Comparison of ENCODE assay signal across 26 mouse cellular contexts in the genomic region with DNA sequence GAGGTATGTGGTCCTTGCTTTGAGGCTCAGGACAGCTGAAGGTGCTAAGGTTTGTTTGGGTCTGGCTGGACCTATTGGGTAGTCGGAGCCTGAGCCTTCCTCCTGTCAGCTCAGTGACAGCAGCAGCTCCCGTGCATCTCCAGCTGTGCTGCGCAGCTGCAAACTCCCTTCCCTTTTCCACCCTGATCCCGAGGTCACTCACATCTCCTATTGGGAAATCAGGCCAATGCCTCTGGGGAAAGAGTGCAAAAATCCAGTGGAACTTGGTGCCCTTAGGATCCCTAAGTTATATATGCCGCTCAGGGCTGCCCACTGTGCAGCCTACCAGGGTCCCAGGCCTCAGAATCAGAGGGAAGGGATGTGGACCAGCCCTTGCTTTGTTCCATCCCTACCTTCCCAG. TPM values are rescaled to one million over a fixed set of nuclear protein-coding genes. Genes with fewer than 3 reads are reported as not detected.
A peak's percentile ranks its signal among the peaks of the same experiment; 100 is the strongest.
DNase-seq lines count a peak whose midpoint lies in the region; ATAC-seq and TF ChIP-seq lines count a peak whose summit lies in the region.
"Had no signal": no experiment of that assay in that cellular context is flagged by ENCODE, and none has a peak within 500 bp of the region (broad histone marks: within the 10 kb centered on the region; RNA-seq: fewer than 3 reads in every experiment).

No protein-coding gene starts in this region.

- peaks cover 36% of the 10 kb centered on the region for H3K4me1 ChIP-seq in hindbrain, embryonic 12.5 days
- H3K4me1 ChIP-seq in hindbrain, embryonic 11.5 days (replicated peaks; ENCODE audit: control insufficient read depth, insufficient read depth, low read length): peaks cover 4% of the 10 kb centered on the region; the same call in 1 of the 2 replicates
- H3K4me1 ChIP-seq in liver, adult 2 months (ENCODE audit: control insufficient read depth, insufficient read depth, low read length): peaks cover 13% of the 10 kb centered on the region
- peaks cover 8% of the 10 kb centered on the region for H3K4me1 ChIP-seq in embryonic facial prominence, embryonic 11.5 days (ENCODE audit: control insufficient read depth, insufficient read depth, low read length)
- H3K4me1 ChIP-seq in limb, embryonic 14.5 days (ENCODE audit: control insufficient read depth, insufficient read depth, low read length): peaks cover 12% of the 10 kb centered on the region; the same call in 1 of the 2 replicates

- no peak for TF ChIP-seq CTCF in liver, adult 2 months (IDR thresholded peaks at IDR 0.05; ENCODE audit: low read depth, low read length)

- no peak overlapping the region for H3K4me2 ChIP-seq in hindbrain, embryonic 12.5 days (replicated peaks)
- H3K4me2 ChIP-seq in hindbrain, embryonic 11.5 days (replicated peaks; ENCODE audit: low read depth, low read length): no peak overlapping the region
- no peak overlapping the region; the same call in 1 of the 2 replicates for H3K4me2 ChIP-seq in embryonic facial prominence, embryonic 11.5 days (ENCODE audit: low read depth, low read length)
- H3K4me2 ChIP-seq in limb, embryonic 14.5 days (replicated peaks; ENCODE audit: low read depth, low read length, severe bottlenecking): no peak overlapping the region
- H3K4me2 ChIP-seq: forebrain, embryonic 12.5 days; heart, embryonic 11.5 days; heart, embryonic 15.5 days; hindbrain, embryonic 15.5 days had no signal

- H3K27ac ChIP-seq in hindbrain, embryonic 12.5 days: no peak overlapping the region
- no peak overlapping the region for H3K27ac ChIP-seq in hindbrain, embryonic 11.5 days (ENCODE audit: low read depth, low read length)
- no peak overlapping the region for H3K27ac ChIP-seq in liver, adult 2 months (replicated peaks; ENCODE audit: insufficient read depth, low read depth, low read length)
- peak overlapping the region; percentile 35; the same call in 1 of the 2 replicates for H3K27ac ChIP-seq in embryonic facial prominence, embryonic 11.5 days (replicated peaks; ENCODE audit: low read depth, low read length)
- H3K27ac ChIP-seq in limb, embryonic 14.5 days (replicated peaks; ENCODE audit: low read depth, low read length): no peak overlapping the region
- H3K27ac ChIP-seq: forebrain, embryonic 12.5 days; heart, adult 2 months; heart, embryonic 15.5 days; hindbrain, embryonic 15.5 days had no signal

- H3K9ac ChIP-seq in hindbrain, embryonic 12.5 days: 0 out of 2 replicates have a peak overlapping the region, but pooled peaks have one; percentile 23
- no peak overlapping the region for H3K9ac ChIP-seq in hindbrain, embryonic 11.5 days (ENCODE audit: low read depth, low read length)
- no peak overlapping the region for H3K9ac ChIP-seq in liver, adult 2 months (ENCODE audit: low read depth, low read length)
- H3K9ac ChIP-seq in embryonic facial prominence, embryonic 11.5 days (replicated peaks; ENCODE audit: low read length): peak overlapping the region; percentile 13
- H3K9ac ChIP-seq in limb, embryonic 14.5 days (ENCODE audit: low read depth, low read length, severe bottlenecking): peak overlapping the region; percentile 2; the same call in 1 of the 2 replicates
- H3K9ac ChIP-seq: forebrain, embryonic 12.5 days; heart, embryonic 15.5 days; hindbrain, embryonic 15.5 days had no signal

- peaks cover 69% of the 10 kb centered on the region for H3K27me3 ChIP-seq in hindbrain, embryonic 12.5 days
- peaks cover 58% of the 10 kb centered on the region for H3K27me3 ChIP-seq in hindbrain, embryonic 11.5 days (ENCODE audit: control insufficient read depth, insufficient read depth, low read length)
- peaks cover 5% of the 10 kb centered on the region; the same call in 1 of the 2 replicates for H3K27me3 ChIP-seq in liver, adult 2 months (ENCODE audit: control insufficient read depth, insufficient read depth, low read length)
- H3K27me3 ChIP-seq in embryonic facial prominence, embryonic 11.5 days (ENCODE audit: control insufficient read depth, insufficient read depth, low read length): peaks cover 57% of the 10 kb centered on the region
- peaks cover 52% of the 10 kb centered on the region for H3K27me3 ChIP-seq in limb, embryonic 14.5 days (ENCODE audit: control insufficient read depth, insufficient read depth, low read length)
- H3K27me3 ChIP-seq: CH12.LX had no signal

- WGBS in hindbrain, embryonic 12.5 days: 7% methylated on average over 5 of the region's 5 CpGs
- 5% methylated on average over 5 of the region's 5 CpGs for WGBS in hindbrain, embryonic 11.5 days
- 20% methylated on average over 5 of the region's 5 CpGs for WGBS in liver, adult 2 months
- 6% methylated on average over 5 of the region's 5 CpGs for WGBS in embryonic facial prominence, embryonic 11.5 days
- 29% methylated on average over 5 of the region's 5 CpGs for WGBS in limb, embryonic 14.5 days

- no peaks in the 10 kb centered on the region for H3K9me3 ChIP-seq in hindbrain, embryonic 12.5 days (replicated peaks)
- H3K9me3 ChIP-seq in hindbrain, embryonic 11.5 days (ENCODE audit: control insufficient read depth, low read length): no peaks in the 10 kb centered on the region
- no peaks in the 10 kb centered on the region for H3K9me3 ChIP-seq in embryonic facial prominence, embryonic 11.5 days (replicated peaks; ENCODE audit: control insufficient read depth, low read length)
- H3K9me3 ChIP-seq in limb, embryonic 14.5 days (ENCODE audit: control insufficient read depth, low read length): no peaks in the 10 kb centered on the region
- H3K9me3 ChIP-seq: forebrain, embryonic 12.5 days; heart, embryonic 15.5 days; hindbrain, embryonic 15.5 days had no signal

- ATAC-seq in hindbrain, embryonic 12.5 days (ENCODE audit: low FRiP score): no peak
- ATAC-seq in hindbrain, embryonic 11.5 days (ENCODE audit: low FRiP score): no peak
- no peak for ATAC-seq in embryonic facial prominence, embryonic 11.5 days (replicated peaks; ENCODE audit: insufficient number of reproducible peaks, low FRiP score, low TSS enrichment, low read depth)
- no peak for ATAC-seq in limb, embryonic 14.5 days (ENCODE audit: low FRiP score, low read depth)
- ATAC-seq: activated CD4-positive, CD25-positive, alpha-beta regulatory T cell, adult 4 months; forebrain, embryonic 16.5 days; Patski had no signal

- TF ChIP-seq POLR2A in liver, adult 2 months (IDR thresholded peaks at IDR 0.05; ENCODE audit: extremely low read depth, insufficient read depth, low read length): no peak
- TF ChIP-seq POLR2A in limb, embryonic 14.5 days (IDR thresholded peaks at IDR 0.05; ENCODE audit: borderline replicate concordance, extremely low read depth, insufficient read depth, insufficient read length): no peak

- DNase-seq in hindbrain, embryonic 11.5 days (ENCODE audit: low spot score): no peak
- DNase-seq in liver, adult 2 months (ENCODE audit: extremely low read depth, low read depth, low spot score): peak; percentile 60
- DNase-seq in liver (no peak), adipocyte (ENCODE audit: low spot score) (no peak)
- DNase-seq in embryonic facial prominence, embryonic 11.5 days (ENCODE audit: low spot score): no peak
- no peak for DNase-seq in limb, embryonic 14.5 days (ENCODE audit: low spot score)
- DNase-seq: adrenal gland, adult 8-10 months; cerebellum, adult 18-20 months; cerebellum, adult 9-11 months; cerebellum, postnatal 36 days; gastrocnemius, postnatal 14 days; heart, adult 2 months; heart, postnatal 14 days had no signal

- H3K79me2 ChIP-seq in liver, adult 2 months (ENCODE audit: control insufficient read depth, insufficient read depth, low read length): no peaks in the 10 kb centered on the region

- H3K4me3 ChIP-seq in hindbrain, embryonic 12.5 days: no peak overlapping the region
- no peak overlapping the region for H3K4me3 ChIP-seq in hindbrain, embryonic 11.5 days (ENCODE audit: low read depth, low read length)
- H3K4me3 ChIP-seq in liver, adult 2 months (ENCODE audit: insufficient read depth, low read depth, low read length): no peak overlapping the region
- H3K4me3 ChIP-seq in embryonic facial prominence, embryonic 11.5 days (ENCODE audit: low read depth, low read length): no peak overlapping the region
- H3K4me3 ChIP-seq in limb, embryonic 14.5 days (replicated peaks; ENCODE audit: low read length): no peak overlapping the region
- H3K4me3 ChIP-seq: forebrain, embryonic 12.5 days; heart, adult 2 months; heart, embryonic 15.5 days; hindbrain, embryonic 15.5 days had no signal

- H3K36me3 ChIP-seq in hindbrain, embryonic 12.5 days: peaks cover 22% of the 10 kb centered on the region
- H3K36me3 ChIP-seq in hindbrain, embryonic 11.5 days (ENCODE audit: control insufficient read depth, insufficient read depth, low read length): no peaks in the 10 kb centered on the region
- peaks cover 4% of the 10 kb centered on the region; the same call in 1 of the 2 replicates for H3K36me3 ChIP-seq in liver, adult 2 months (ENCODE audit: control insufficient read depth, insufficient read depth, low read length)
- no peaks in the 10 kb centered on the region for H3K36me3 ChIP-seq in embryonic facial prominence, embryonic 11.5 days (replicated peaks; ENCODE audit: control insufficient read depth, insufficient read depth, low read depth, low read length)
- peaks cover 26% of the 10 kb centered on the region for H3K36me3 ChIP-seq in limb, embryonic 14.5 days (ENCODE audit: control insufficient read depth, insufficient read depth, low read length)

RNA-seq across cellular contexts. Expression of gene Lbx2, which starts 2.7 kb away (rescaled TPM):
- 0.69 TPM in 1 of 2 replicates, not detected in the other for polyA plus RNA-seq in hindbrain, embryonic 12.5 days (2016; fragmentation: Nextera tagmentation; extraction: Ambion mirVana)
- polyA plus RNA-seq in hindbrain, embryonic 11.5 days (2014; fragmentation: Nextera tagmentation; extraction: Ambion mirVana): 0.38 TPM in 1 of 2 replicates, not detected in the other
- 0.65 and 0.81 TPM in 2 replicates for total RNA-seq in liver, adult 2 months (2014; rRNA removed)
- polyA plus RNA-seq in liver, adult 2 months (2012; rRNA removed): 0.34 and 1.1 TPM in 2 replicates
- 0.73 and 0.89 TPM in 2 replicates for polyA plus RNA-seq in embryonic facial prominence, embryonic 11.5 days (2014; fragmentation: Nextera tagmentation; extraction: Ambion mirVana)
- 0.54 and 1.2 TPM in 2 replicates for polyA plus RNA-seq in limb, embryonic 14.5 days (2012; rRNA removed)
- 0.52 and 0.87 TPM in 2 replicates for polyA plus RNA-seq in limb, embryonic 14.5 days (2014; fragmentation: Nextera tagmentation; extraction: Ambion mirVana)
- total RNA-seq: CH12.LX; hematopoietic stem cell, adult 5-6 weeks had no signal
- polyA plus RNA-seq: activated CD4-positive, CD25-positive, alpha-beta regulatory T cell, adult 4 months; forebrain, embryonic 16.5 days; hindbrain, embryonic 15.5 days had no signal

RNA-seq across cellular contexts. Expression of gene Pcgf1, which starts 5.8 kb away (rescaled TPM):
- polyA plus RNA-seq in hindbrain, embryonic 12.5 days (2016; fragmentation: Nextera tagmentation; extraction: Ambion mirVana): 39.1 and 39.5 TPM in 2 replicates
- polyA plus RNA-seq in hindbrain, embryonic 11.5 days (2014; fragmentation: Nextera tagmentation; extraction: Ambion mirVana): 38.1 and 39.8 TPM in 2 replicates
- 4.1 and 6.1 TPM in 2 replicates for total RNA-seq in liver, adult 2 months (2014; rRNA removed)
- 7.7 and 10.8 TPM in 2 replicates for polyA plus RNA-seq in liver, adult 2 months (2012; rRNA removed)
- 40.9 and 42.9 TPM in 2 replicates for polyA plus RNA-seq in embryonic facial prominence, embryonic 11.5 days (2014; fragmentation: Nextera tagmentation; extraction: Ambion mirVana)
- 41.8 and 49.8 TPM in 2 replicates for polyA plus RNA-seq in limb, embryonic 14.5 days (2012; rRNA removed)
- polyA plus RNA-seq in limb, embryonic 14.5 days (2014; fragmentation: Nextera tagmentation; extraction: Ambion mirVana): 28.2 and 35.5 TPM in 2 replicates

RNA-seq across cellular contexts. Expression of gene Tlx2, which starts 13.4 kb away (rescaled TPM):
- polyA plus RNA-seq in hindbrain, embryonic 12.5 days (2016; fragmentation: Nextera tagmentation; extraction: Ambion mirVana): 4.4 and 6.0 TPM in 2 replicates
- polyA plus RNA-seq in hindbrain, embryonic 11.5 days (2014; fragmentation: Nextera tagmentation; extraction: Ambion mirVana): 5.2 and 9.4 TPM in 2 replicates
- total RNA-seq in liver, adult 2 months (2014; rRNA removed): not detected in 2 replicates
- polyA plus RNA-seq in liver, adult 2 months (2012; rRNA removed): not detected in 2 replicates
- polyA plus RNA-seq in embryonic facial prominence, embryonic 11.5 days (2014; fragmentation: Nextera tagmentation; extraction: Ambion mirVana): 7.9 and 9.7 TPM in 2 replicates
- 0.08 TPM in 1 of 2 replicates, not detected in the other for polyA plus RNA-seq in limb, embryonic 14.5 days (2012; rRNA removed)
- not detected in 2 replicates for polyA plus RNA-seq in limb, embryonic 14.5 days (2014; fragmentation: Nextera tagmentation; extraction: Ambion mirVana)
- total RNA-seq: CH12.LX; gastrocnemius, adult 18-20 months; gastrocnemius, postnatal 14 days; heart, adult 2 months; heart, postnatal 14 days; hematopoietic stem cell, adult 5-6 weeks had no signal
- polyA plus RNA-seq: activated CD4-positive, CD25-positive, alpha-beta regulatory T cell, adult 4 months; forebrain, embryonic 12.5 days; forebrain, embryonic 16.5 days; frontal cortex, adult 2 months; gonadal fat pad, adult 2 months; heart, embryonic 11.5 days; hindbrain, embryonic 15.5 days had no signal

RNA-seq across cellular contexts. Expression of gene Ccdc142, which starts 17.9 kb away (rescaled TPM):
- polyA plus RNA-seq in hindbrain, embryonic 12.5 days (2016; fragmentation: Nextera tagmentation; extraction: Ambion mirVana): 3.3 and 3.9 TPM in 2 replicates
- 0.91 and 1.0 TPM in 2 replicates for polyA plus RNA-seq in hindbrain, embryonic 11.5 days (2014; fragmentation: Nextera tagmentation; extraction: Ambion mirVana)
- 3.0 and 3.4 TPM in 2 replicates for total RNA-seq in liver, adult 2 months (2014; rRNA removed)
- polyA plus RNA-seq in liver, adult 2 months (2012; rRNA removed): 4.2 and 5.4 TPM in 2 replicates
- 0.62 and 1.8 TPM in 2 replicates for polyA plus RNA-seq in embryonic facial prominence, embryonic 11.5 days (2014; fragmentation: Nextera tagmentation; extraction: Ambion mirVana)
- 5.2 and 8.7 TPM in 2 replicates for polyA plus RNA-seq in limb, embryonic 14.5 days (2012; rRNA removed)
- 2.7 and 3.0 TPM in 2 replicates for polyA plus RNA-seq in limb, embryonic 14.5 days (2014; fragmentation: Nextera tagmentation; extraction: Ambion mirVana)
- polyA plus RNA-seq: activated CD4-positive, CD25-positive, alpha-beta regulatory T cell, adult 4 months had no signal

RNA-seq across cellular contexts. Expression of gene Gm42688, which starts 17.9 kb away (rescaled TPM):
- polyA plus RNA-seq in hindbrain, embryonic 12.5 days (2016; fragmentation: Nextera tagmentation; extraction: Ambion mirVana): 3.6 and 5.0 TPM in 2 replicates
- 1.9 TPM in 2 replicates for polyA plus RNA-seq in hindbrain, embryonic 11.5 days (2014; fragmentation: Nextera tagmentation; extraction: Ambion mirVana)
- 1.4 and 1.8 TPM in 2 replicates for total RNA-seq in liver, adult 2 months (2014; rRNA removed)
- polyA plus RNA-seq in liver, adult 2 months (2012; rRNA removed): 2.0 and 2.5 TPM in 2 replicates
- polyA plus RNA-seq in embryonic facial prominence, embryonic 11.5 days (2014; fragmentation: Nextera tagmentation; extraction: Ambion mirVana): 0.97 and 1.8 TPM in 2 replicates
- polyA plus RNA-seq in limb, embryonic 14.5 days (2012; rRNA removed): 7.0 and 7.7 TPM in 2 replicates
- 2.5 and 4.5 TPM in 2 replicates for polyA plus RNA-seq in limb, embryonic 14.5 days (2014; fragmentation: Nextera tagmentation; extraction: Ambion mirVana)

Comparison
In these comparisons a context has a peak if more than half of its experiments do, and no peak if none do; other contexts are left out.
1. H3K9ac ChIP-seq: peak in hindbrain, embryonic 12.5 days (single experiment), embryonic facial prominence, embryonic 11.5 days (single experiment) and limb, embryonic 14.5 days (single experiment); none in hindbrain, embryonic 11.5 days (single experiment) and liver, adult 2 months (single experiment).